Mouse (Mus musculus): Measurements from ENCODE around the gene Olfr809.

Olfr809 gene

GRCm38 (mm10) chr10:129774338-129774737, at the start of gene Olfr809:
TSS of gene Olfr809 (plus strand) at chr10:129774638.
- DNase-seq: no peak

GRCm38 (mm10) chr10:129729275-129729674, 45.2 kb upstream of the Olfr809 start, which contains the start of gene Olfr805:
TSS of gene Olfr805 (minus strand) at chr10:129729375.
- DNase-seq: no peak

- no peak for DNase-seq
Measured at GRCm38 (mm10) chr10:129741821-129742220, 32.6 kb upstream of the Olfr809 start, which contains the start of gene Olfr806. TSS of gene Olfr806 (minus strand) at chr10:129741921.

GRCm38 (mm10) chr10:129757693-129758092, 16.7 kb upstream of the Olfr809 start, which contains the start of gene Olfr807:
TSS of gene Olfr807 (minus strand) at chr10:129757793.
- DNase-seq: no peak

GRCm38 (mm10) chr10:129765182-129765581, 9.3 kb upstream of the Olfr809 start, which contains the start of gene Olfr808:
TSS of gene Olfr808 (plus strand) at chr10:129765482.
- DNase-seq: no peak

GRCm38 (mm10) chr10:129778123-129778522, 3.7 kb downstream of the Olfr809 start:
- DNase-seq: no peak

GRCm38 (mm10) chr10:129794817-129795216, 20.4 kb downstream of the Olfr809 start, which contains the start of gene Olfr810:
TSS of gene Olfr810 (minus strand) at chr10:129794917.
- DNase-seq: no peak

GRCm38 (mm10) chr10:129804296-129804695, 29.9 kb downstream of the Olfr809 start, which contains the start of gene Olfr811:
TSS of gene Olfr811 (minus strand) at chr10:129804396.
- DNase-seq: no peak
